Mouse (Mus musculus): Measurements from ENCODE around the gene Tmem211. TPM values are rescaled to one million over a fixed set of nuclear protein-coding genes. Genes with fewer than 3 reads are reported as not detected.

Tmem211 gene
- polyA plus RNA-seq, 1 experiment from 2014 or later: not detected

DNA sequence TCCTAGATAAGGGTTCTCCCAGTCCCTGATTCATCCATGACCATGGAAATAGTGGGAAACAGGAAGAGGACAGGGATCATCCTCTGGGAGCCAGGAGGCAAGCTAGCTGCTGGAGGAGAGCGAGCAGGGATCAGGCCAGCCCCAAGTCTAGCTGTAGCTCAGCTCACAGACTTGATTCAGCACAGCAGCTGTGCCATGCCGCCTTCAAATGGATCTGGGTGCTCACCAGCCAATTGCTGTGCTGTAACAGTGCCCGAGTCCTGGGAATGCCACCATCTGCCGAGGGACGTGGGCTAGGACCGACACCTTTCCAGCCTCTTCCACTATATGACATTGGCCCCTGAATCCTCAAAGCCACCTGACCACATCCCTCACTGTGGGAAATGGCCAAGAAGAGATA lies 30.8 kb upstream of the Tmem211 start:
- no peak for DNase-seq (ENCODE audit: low spot score)
- Histone ChIP-seq H3K36me3 (replicated peaks; ENCODE audit: control insufficient read depth, insufficient read depth) (no peaks in the 10 kb centered on the region), H3K4me1 (replicated peaks; ENCODE audit: control insufficient read depth, insufficient read depth, low read length) (peaks cover 9% of the 10 kb centered on the region; the same call in 1 of the 2 replicates), H3K4me2 (replicated peaks) (no peak overlapping the region), H3K9me3 (ENCODE audit: control insufficient read depth, low read length) (no peaks in the 10 kb centered on the region), H3K27me3 (ENCODE audit: control insufficient read depth, insufficient read depth, low read length) (no peaks in the 10 kb centered on the region), H3K9ac (no peak overlapping the region), H3K27ac (no peak overlapping the region), H3K4me3 (replicated peaks; ENCODE audit: low read length) (no peak overlapping the region)
- ATAC-seq (ENCODE audit: low FRiP score): no peak
- 90% methylated on average over 6 of the region's 6 CpGs for WGBS

DNA sequence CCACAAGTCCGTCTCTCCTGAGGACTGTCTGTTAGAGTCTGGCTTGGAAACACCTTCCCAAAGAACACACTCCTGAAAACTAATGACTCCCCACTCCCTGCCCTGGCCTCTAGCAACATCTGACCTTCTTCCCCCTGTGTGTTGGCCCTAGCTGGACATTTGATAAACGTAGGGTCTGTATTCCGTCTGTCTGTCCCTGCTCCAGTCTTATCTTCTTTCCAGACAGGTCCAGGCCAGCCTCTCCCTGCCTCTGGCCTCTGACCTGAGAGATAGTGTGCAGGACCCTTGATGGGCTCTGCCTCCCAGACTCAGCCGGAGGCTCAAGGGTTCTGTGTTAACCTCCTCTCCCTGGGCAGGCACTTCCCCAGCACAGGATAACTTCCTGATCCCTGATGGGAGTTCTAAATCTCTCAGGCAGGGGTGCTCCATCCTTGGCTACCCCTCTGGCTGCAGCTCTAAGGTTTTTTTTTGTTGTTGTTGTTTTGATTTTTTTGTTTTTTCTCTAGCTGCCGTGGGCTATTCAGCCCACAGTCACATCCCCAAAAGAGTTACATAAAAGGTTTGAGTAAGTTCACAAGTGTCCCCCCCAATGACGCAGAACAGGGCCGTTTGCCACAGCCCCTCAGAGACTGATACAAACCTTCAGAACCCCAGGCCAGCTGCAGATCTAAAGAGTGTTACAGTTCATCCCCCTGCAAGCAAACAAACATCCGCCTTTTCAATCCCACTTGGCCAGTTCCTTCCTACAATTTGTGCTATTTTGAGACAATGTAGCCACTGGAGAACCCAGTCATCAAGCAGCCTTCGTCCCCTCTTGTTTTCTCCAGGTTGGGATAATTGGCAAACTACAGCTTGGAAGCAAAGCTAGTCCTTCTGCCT lies 29.6 kb upstream of the Tmem211 start:
- WGBS: 71% methylated on average over 9 of the region's 9 CpGs
- Histone ChIP-seq H3K4me2 (replicated peaks) (no peak overlapping the region), H3K9ac (no peak overlapping the region), H3K9me3 (ENCODE audit: control insufficient read depth, low read length) (no peaks in the 10 kb centered on the region), H3K4me1 (replicated peaks; ENCODE audit: control insufficient read depth, insufficient read depth, low read length) (0 out of 2 replicates have a peak, but pooled peaks cover 4% of the 10 kb centered on the region), H3K36me3 (replicated peaks; ENCODE audit: control insufficient read depth, insufficient read depth) (no peaks in the 10 kb centered on the region), H3K4me3 (replicated peaks; ENCODE audit: low read length) (no peak overlapping the region), H3K27ac (0 out of 2 replicates have a peak overlapping the region, but pooled peaks have one; percentile 41), H3K27me3 (ENCODE audit: control insufficient read depth, insufficient read depth, low read length) (no peaks in the 10 kb centered on the region)
- no peak for DNase-seq (ENCODE audit: low spot score)
- ATAC-seq (ENCODE audit: low FRiP score): no peak

DNA sequence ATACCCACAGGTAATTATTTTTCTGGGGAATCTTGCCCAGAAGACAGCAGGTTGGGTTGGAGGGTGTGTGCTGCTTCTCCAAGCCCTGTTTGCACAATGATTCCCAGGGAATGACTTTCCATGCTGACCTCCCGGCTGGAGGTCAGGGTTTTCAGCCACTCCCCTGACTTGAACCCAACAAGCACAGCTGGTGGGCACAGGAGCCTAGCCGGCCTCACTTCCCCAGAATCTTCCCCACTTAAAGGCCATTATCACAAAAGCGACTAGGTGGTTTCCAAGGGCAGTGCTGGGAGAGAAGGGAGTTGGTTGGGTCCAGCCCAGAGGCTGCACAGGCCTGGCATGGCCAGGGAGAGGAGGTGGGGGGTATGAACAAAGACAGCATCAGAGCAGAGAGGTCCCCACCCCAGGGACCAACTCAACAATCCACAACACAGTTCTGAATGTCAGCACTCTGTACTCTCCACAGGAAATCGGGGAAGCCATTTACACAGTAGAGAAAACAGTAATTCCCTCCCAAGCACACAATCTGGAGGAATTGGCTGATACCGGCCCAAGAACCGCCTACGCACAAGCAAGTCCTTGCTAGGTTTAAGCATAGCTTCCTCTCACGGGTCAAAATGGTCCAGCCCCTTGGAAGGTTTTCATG lies 27.5 kb upstream of the Tmem211 start:
- Histone ChIP-seq H3K4me1 (replicated peaks; ENCODE audit: control insufficient read depth, insufficient read depth, low read length) (no peaks in the 10 kb centered on the region), H3K27me3 (ENCODE audit: control insufficient read depth, insufficient read depth, low read length) (no peaks in the 10 kb centered on the region), H3K4me2 (replicated peaks) (no peak overlapping the region), H3K36me3 (replicated peaks; ENCODE audit: control insufficient read depth, insufficient read depth) (no peaks in the 10 kb centered on the region), H3K9me3 (ENCODE audit: control insufficient read depth, low read length) (no peaks in the 10 kb centered on the region), H3K9ac (no peak overlapping the region), H3K4me3 (replicated peaks; ENCODE audit: low read length) (no peak overlapping the region), H3K27ac (0 out of 2 replicates have a peak overlapping the region, but pooled peaks have one; percentile 5)
- 50% methylated on average over 8 of the region's 8 CpGs for WGBS
- DNase-seq (ENCODE audit: low spot score): no peak
- ATAC-seq (ENCODE audit: low FRiP score): no peak

GRCm38 (mm10) chr5:113199772-113200134 lies 27.0 kb upstream of the Tmem211 start:
- no peak overlapping the region for H3K4me2 ChIP-seq (replicated peaks)
- H3K9me3 ChIP-seq (ENCODE audit: control insufficient read depth, low read length): no peaks in the 10 kb centered on the region
- no peaks in the 10 kb centered on the region for H3K4me1 ChIP-seq (replicated peaks; ENCODE audit: control insufficient read depth, insufficient read depth, low read length)
- H3K27ac ChIP-seq: no peak overlapping the region
- 88% methylated on average over 10 of the region's 10 CpGs for WGBS
- no peak overlapping the region for H3K4me3 ChIP-seq (replicated peaks; ENCODE audit: low read length)
- H3K9ac ChIP-seq: no peak overlapping the region
- DNase-seq (ENCODE audit: low spot score) (no peak), ATAC-seq (ENCODE audit: low FRiP score) (no peak)
- H3K36me3 ChIP-seq (replicated peaks; ENCODE audit: control insufficient read depth, insufficient read depth): no peaks in the 10 kb centered on the region
- no peaks in the 10 kb centered on the region for H3K27me3 ChIP-seq (ENCODE audit: control insufficient read depth, insufficient read depth, low read length)

GRCm38 (mm10) chr5:113204193-113204592 lies 22.5 kb upstream of the Tmem211 start:
- Histone ChIP-seq H3K36me3 (replicated peaks; ENCODE audit: control insufficient read depth, insufficient read depth) (no peaks in the 10 kb centered on the region), H3K4me3 (replicated peaks; ENCODE audit: low read length) (no peak overlapping the region), H3K9ac (no peak overlapping the region), H3K9me3 (ENCODE audit: control insufficient read depth, low read length) (no peaks in the 10 kb centered on the region), H3K4me2 (replicated peaks) (no peak overlapping the region), H3K4me1 (replicated peaks; ENCODE audit: control insufficient read depth, insufficient read depth, low read length) (peaks cover 14% of the 10 kb centered on the region), H3K27ac (no peak overlapping the region), H3K27me3 (ENCODE audit: control insufficient read depth, insufficient read depth, low read length) (no peaks in the 10 kb centered on the region)
- no peak for ATAC-seq (ENCODE audit: low FRiP score)
- DNase-seq (ENCODE audit: low spot score): no peak
- WGBS: 94% methylated on average over 9 of the region's 9 CpGs

- Histone ChIP-seq H3K4me1 (replicated peaks; ENCODE audit: control insufficient read depth, insufficient read depth, low read length) (peaks cover 14% of the 10 kb centered on the region), H3K27me3 (ENCODE audit: control insufficient read depth, insufficient read depth, low read length) (no peaks in the 10 kb centered on the region), H3K4me2 (replicated peaks) (no peak overlapping the region), H3K4me3 (replicated peaks; ENCODE audit: low read length) (no peak overlapping the region), H3K9me3 (ENCODE audit: control insufficient read depth, low read length) (no peaks in the 10 kb centered on the region), H3K27ac (no peak overlapping the region), H3K36me3 (replicated peaks; ENCODE audit: control insufficient read depth, insufficient read depth) (no peaks in the 10 kb centered on the region), H3K9ac (no peak overlapping the region)
- ATAC-seq (ENCODE audit: low FRiP score): no peak
- DNase-seq (ENCODE audit: low spot score): no peak
- 69% methylated on average over 9 of the region's 9 CpGs for WGBS
Measured at GRCm38 (mm10) chr5:113206670-113207352, 19.9 kb upstream of the Tmem211 start.

DNA sequence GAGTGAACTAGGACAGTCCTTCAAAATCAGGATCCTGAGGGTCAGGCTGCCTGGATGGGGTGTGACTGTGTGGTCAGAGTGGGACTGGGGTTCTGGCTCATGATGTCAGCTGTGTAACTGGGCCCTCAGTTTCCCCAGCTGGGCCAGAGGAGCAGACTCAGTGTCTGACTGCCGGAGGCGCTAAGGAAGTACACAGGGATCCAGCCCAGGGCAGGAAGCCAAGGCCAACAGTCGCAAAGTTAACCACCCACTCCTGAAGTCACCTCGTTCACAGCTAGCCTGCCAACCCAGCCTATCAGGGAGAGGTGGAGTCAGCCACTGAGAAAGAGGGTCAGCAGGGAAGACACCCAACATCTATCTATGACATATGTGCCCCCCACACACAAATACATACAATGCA lies 18.7 kb upstream of the Tmem211 start:
- Histone ChIP-seq H3K27me3 (ENCODE audit: control insufficient read depth, insufficient read depth, low read length) (no peaks in the 10 kb centered on the region), H3K36me3 (replicated peaks; ENCODE audit: control insufficient read depth, insufficient read depth) (no peaks in the 10 kb centered on the region), H3K27ac (peak overlapping the region; percentile 60; the same call in 1 of the 2 replicates), H3K4me2 (replicated peaks) (no peak overlapping the region), H3K9me3 (ENCODE audit: control insufficient read depth, low read length) (no peaks in the 10 kb centered on the region), H3K9ac (no peak overlapping the region), H3K4me1 (replicated peaks; ENCODE audit: control insufficient read depth, insufficient read depth, low read length) (peaks cover 14% of the 10 kb centered on the region), H3K4me3 (replicated peaks; ENCODE audit: low read length) (no peak overlapping the region)
- ATAC-seq (ENCODE audit: low FRiP score) (no peak), DNase-seq (ENCODE audit: low spot score) (no peak)
- WGBS: 66% methylated on average over 4 of the region's 4 CpGs

DNA sequence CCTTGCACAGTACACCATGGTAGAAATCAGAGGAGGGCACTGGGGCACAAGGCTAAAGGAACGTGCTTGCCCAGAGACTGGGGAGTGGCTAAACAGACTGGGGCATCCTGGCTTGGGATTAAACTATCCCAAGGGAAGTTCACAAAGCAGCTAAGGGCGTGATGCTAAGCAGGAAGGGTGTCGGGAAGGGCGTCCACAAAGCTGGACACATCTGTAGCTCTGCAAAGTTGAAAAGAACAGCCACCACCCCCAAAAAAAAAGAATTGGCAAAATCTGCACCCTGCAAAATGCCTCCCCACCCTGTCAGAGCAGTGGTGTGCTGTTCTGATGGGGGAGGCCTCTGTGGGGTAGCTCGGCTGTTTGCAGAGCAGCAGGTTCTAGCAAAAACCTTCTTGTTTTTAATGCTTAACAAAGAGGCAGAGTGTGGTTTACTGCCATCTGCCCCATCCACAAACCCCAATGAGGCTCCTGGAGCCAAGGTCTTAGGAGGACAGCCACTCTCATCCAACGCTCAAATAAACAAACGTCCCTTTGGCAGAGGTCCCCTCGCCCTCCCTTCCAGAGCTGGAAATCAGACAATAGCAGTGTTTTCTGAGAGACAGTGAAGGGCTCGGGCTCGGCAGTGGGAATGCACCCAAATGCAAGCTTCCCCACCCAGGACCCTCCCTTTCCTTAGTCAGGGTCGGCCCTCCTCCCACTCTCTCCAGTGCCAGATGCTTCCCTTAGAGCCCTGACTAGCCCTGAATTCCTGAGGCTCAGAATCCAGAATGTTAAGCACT lies 17.9 kb upstream of the Tmem211 start:
- Histone ChIP-seq H3K9ac (no peak overlapping the region), H3K36me3 (replicated peaks; ENCODE audit: control insufficient read depth, insufficient read depth) (no peaks in the 10 kb centered on the region), H3K27me3 (ENCODE audit: control insufficient read depth, insufficient read depth, low read length) (no peaks in the 10 kb centered on the region), H3K4me2 (replicated peaks) (no peak overlapping the region), H3K4me1 (replicated peaks; ENCODE audit: control insufficient read depth, insufficient read depth, low read length) (peaks cover 14% of the 10 kb centered on the region), H3K9me3 (ENCODE audit: control insufficient read depth, low read length) (no peaks in the 10 kb centered on the region), H3K27ac (peak overlapping the region; percentile 60), H3K4me3 (replicated peaks; ENCODE audit: low read length) (no peak overlapping the region)
- 31% methylated on average over 11 of the region's 11 CpGs for WGBS
- peak; percentile 62 for DNase-seq (ENCODE audit: low spot score)
- peak; percentile 77; the same call in 1 of the 2 replicates for ATAC-seq (ENCODE audit: low FRiP score)

Measured in hindbrain, embryonic 14.5 days (tissue).